Mouse (Mus musculus) spleen, postnatal 14 days (tissue): ENCODE data around the gene Dohh.

Experiments used
- DNase-seq, 2 experiments: peaks; one replicate each; pipeline ENCODE4 v3.0.0; 2021 to 2022; ENCODE audit warnings: low spot score in 2 of 2

Dohh gene

DNA sequence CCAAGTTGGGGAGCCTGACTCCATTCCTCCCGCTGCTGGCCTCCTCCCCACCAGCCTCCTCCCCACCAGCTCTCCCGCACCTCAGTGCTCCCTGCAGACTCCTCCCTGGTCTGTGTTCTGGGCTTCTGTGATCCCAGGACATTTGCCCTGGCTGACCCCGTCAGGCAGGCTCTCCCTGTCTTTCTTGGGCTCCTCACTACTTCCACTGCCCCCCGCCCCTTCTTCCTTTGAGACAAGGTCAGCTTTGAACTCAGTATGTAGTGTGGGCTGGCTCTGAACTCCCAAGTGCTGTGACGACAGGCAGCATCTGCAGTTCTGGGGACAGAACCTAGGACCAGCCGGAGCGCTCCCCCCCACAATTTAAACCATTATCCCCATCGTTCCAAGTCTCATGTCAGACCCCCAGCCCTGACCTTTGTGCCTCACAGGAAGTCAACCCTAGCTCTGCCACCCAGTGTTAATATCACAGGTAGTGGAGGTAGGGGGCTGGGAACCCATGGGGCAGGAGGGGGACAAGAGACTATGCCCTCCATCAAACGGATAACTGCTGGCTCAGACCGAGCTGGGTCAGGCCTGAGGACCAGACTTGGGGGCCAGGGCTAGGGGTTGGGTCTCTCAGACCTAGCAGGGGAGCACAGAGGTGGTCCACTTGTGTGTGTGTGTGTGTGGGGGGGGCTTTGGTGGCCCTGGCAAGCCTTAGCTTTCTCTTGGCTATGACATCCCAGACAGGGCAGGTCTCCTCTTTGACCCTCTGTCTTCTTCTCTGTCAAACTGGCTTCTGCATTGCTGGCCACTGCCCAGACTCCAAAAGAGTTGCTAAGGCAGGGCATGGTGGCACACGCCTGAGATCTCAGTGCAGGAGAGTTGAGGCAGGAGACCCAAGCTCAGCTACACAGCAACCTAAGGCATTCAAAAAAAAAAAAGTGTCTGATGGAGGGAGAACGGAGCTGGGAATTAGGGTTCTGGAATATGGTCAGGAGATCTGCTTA lies 33.3 kb downstream of the Dohh start:
- DNase-seq: no peak

DNA sequence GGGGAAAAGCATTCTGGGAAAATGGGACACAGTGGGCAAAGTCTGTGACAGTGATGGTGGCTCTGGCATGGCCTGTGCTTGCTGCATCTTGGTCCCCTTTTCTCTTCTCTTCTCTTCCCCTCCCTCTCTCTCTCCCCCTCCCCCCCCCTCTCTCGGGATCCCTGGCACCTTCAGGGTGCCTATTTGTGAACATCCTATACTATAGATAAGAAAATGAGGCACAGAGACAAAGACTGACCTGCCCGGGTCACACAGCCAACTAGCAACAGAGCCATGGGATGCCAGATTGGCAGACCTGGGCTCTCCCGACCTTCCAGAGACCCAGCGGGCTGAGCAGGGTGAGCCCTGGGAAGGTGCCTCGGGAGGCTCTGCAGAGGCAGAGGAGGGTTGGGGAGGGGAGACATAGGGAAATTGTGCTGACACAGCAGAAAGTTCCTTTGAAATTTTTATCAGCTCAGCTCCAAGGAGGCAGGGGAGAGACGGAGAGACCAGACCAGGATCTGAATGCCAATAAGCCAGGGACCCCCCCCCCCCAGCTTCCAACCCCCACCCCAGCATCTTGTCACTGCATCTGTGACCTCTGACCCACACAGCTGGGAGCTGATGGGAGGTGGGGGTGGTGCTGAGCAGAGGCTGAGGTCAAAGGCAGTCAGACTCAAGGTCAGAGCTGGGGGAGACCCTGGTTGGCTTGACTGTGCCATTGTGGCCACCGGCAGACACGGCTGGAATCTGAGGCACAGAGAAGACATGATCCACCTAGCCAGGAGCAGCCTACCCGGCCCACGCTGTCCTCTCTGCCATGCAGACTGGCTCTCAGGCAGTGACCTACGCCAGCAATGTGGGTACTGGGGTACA lies 34.2 kb downstream of the Dohh start:
- DNase-seq: no peak

DNA sequence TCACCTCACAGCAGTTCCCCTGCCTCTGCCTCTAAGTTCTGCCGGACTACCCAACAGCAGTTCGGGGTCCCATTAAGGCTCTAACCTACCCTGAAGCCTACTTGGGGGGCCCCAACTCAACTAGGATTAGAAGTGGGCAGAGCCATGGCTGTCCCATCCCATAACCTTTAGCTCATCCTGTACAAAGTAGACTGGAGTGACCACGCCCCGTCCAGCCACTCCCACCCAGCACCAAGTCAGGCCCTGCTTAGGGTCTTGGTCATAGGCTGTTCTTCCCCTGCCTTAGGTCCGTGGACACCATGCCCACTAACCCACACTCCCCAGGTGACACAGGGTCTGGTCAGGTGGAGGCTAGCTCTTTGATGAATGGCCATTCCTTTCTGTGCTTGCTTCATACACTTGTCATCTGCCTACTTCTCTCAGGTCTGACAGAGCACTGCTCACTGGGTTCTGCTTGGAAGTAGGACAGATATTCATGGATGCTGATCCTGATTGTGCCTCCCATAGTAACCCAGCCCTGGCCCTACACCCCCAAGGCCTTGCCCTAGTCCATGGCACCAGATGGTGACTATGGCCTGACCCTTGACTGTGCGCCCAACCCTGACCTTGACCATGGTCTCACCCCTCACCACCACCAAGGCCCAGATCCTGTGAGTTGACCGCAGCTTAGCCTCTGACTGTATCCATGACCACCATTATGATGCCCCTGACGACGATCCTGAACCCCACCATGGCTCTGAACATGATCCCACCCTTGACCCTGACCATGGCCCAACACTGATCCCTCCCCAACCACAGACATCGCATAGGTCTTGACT lies 35.1 kb downstream of the Dohh start:
- no peak for DNase-seq

DNA sequence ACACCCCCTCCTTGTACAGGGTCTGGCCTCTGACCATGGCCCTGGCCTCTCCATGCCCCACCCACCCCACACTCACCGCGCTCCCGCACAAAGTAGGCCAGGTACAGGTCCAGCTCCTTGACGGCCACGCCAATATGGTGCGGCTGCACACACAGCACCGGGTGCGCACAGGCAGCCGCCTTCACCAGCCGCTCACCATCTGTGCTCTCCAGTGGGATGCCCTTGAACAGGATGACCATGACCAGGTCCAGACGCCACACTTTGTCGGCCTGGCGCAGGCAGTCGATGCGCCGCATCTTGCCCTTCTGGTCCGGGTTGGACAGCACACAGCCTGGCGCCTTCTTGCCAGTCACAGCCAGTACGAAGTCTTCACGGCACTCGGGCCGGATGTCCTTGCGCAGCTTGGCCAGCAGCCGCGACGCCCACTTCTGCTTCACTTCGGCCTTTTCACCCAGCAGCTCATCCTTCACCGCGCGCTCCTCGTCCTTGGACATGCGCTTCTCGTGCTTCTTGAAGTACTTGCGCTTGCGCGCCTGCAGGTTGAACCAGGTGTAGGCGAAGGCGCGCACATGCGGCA lies 36.1 kb downstream of the Dohh start:
- no peak for DNase-seq

DNA sequence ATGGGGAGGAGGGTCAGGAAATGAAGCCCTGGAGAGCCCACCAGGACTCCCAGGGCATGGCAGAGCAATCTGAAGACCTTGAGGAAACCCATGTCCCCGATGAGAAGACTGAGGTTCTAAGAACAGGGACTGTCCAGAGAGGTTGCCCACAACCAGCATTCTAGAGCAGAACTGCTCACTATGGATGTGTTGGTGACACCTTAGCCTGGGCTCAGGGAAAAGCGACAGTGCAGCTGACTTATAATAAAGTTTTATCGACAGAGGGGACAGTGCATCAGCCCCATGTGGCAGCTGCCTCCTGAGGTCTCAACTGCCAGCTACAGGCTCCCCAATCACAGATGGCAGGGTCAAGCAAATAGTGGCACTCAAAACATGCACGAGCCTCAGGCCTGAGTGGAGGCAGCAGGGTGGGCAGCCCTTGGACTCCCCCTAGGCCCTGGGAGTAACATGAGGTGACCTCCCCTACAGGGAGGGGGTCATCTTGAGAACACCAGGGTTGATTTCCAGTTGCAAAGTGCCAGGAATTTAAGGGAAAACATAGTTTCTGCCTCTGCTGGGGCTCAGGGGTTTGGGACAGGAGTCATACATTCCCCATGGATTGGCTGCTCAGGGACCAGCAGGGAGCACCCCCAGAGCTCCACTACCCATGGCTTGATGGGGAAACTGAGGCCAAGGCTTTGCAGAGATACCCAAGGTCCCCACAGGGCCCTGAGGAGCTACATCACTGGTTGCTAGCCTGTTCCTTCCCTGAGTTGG lies 37.0 kb downstream of the Dohh start:
- DNase-seq: peak; percentile 0 to 5

DNA sequence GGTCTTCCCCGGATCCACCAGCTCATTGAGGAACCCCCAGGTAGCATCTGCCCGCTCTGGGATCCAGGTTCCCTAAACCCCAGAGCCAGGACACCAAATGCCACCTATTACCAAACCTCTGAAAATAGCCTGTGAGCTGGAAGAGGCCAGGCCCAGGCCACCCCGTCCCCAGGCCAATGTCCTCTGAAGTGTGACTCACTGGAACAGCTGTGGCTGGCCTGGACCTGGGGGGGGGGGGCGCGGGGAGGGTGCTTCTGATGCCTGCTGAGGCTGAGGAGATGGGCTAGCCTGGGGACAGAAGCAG lies 37.5 kb downstream of the Dohh start:
- peak in 1 of 2 experiments; percentile 5 for DNase-seq

- DNase-seq: peak in 1 of 2 experiments; percentile 1
These were observed 38.0 kb downstream of the Dohh start for GRCm38 (mm10) chr10:81422191-81422590.

- DNase-seq: no peak
These were observed 38.5 kb downstream of the Dohh start for GRCm38 (mm10) chr10:81422661-81423217.

DNA sequence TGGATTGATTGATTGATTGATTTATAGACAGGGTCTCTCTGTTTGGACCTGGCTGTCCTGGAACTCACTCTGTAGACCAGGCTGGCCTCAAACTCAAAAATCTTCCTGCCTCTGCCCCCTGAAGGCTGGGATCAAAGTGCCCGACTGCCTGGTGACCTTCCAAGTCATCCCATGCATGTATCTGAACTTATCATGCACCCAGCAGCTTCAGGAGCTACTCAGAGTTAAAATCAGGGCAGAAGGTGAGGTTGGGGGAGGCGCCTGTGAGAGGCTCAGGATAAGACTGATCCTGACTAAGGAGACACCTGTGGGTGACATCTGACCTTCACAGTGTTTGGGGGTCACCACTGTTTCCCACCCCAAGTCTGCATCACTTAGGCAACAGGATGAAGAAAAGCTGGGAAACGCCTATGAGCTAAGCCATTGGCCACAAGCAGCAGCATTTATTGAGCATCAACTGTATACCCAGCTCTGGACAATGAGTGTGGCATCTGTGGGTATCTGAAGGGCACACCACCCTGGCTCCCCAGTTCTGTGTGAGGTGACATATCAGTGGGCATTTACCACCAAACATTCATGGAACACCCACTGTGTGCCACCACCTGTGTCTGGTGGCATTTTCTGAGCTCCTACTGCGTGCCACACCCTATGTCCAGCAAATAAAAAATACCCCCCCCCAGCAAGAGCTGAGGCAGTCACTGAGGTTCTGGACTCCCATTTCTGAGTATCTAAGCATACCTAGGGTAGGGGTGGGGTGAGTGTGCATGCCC lies 39.4 kb downstream of the Dohh start:
- DNase-seq: peak in 1 of 2 experiments; percentile 0

- no peak for DNase-seq
These were observed 40.2 kb downstream of the Dohh start for GRCm38 (mm10) chr10:81424246-81425051.

GRCm38 (mm10) chr10:81425236-81425850 lies 41.1 kb downstream of the Dohh start:
- DNase-seq: peak in 1 of 2 experiments; percentile 6

DNA sequence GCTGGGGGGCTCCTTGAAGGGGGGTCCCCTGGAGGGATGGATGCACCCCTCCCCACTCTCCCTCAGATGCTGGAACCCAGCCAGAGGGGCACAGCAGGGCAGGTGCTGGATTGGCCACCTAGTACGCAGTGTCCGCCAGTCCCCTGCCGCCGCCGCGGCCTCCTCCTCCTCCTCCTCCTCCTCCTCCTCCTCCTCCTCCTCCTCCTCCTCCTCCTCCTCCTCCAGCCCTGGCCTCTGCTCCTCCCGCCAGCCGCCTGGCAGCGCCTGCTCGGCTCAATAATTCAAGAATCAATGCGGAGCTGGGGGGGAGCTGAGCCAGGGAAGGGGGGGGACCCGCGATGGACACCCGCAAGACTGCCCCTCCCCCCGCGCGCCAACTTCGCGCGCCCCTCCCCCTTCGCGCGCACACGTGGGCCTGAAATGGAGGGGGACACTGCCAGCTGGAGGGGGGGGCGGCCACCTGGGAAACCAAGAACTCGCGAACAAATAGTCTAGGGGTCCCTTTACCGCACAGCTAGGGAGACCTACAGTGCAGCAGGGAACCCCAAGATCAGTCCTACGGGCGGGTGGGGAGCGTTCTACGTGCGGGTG lies 41.9 kb downstream of the Dohh start:
- DNase-seq: no peak

GRCm38 (mm10) chr10:81426897-81427296 lies 42.7 kb downstream of the Dohh start:
- DNase-seq: peak in 1 of 2 experiments; percentile 18

GRCm38 (mm10) chr10:81427327-81427726 lies 43.1 kb downstream of the Dohh start:
- no peak for DNase-seq

GRCm38 (mm10) chr10:81427804-81428506 lies 43.7 kb downstream of the Dohh start:
- no peak for DNase-seq

GRCm38 (mm10) chr10:81428507-81428870 lies 44.3 kb downstream of the Dohh start:
- DNase-seq: no peak

- DNase-seq: no peak
These were observed 44.9 kb downstream of the Dohh start for GRCm38 (mm10) chr10:81429092-81429491.
